Mouse (Mus musculus): Measurements from ENCODE around the gene Klhl25. TPM values are rescaled to one million over a fixed set of nuclear protein-coding genes. Genes with fewer than 3 reads are reported as not detected.

Gene Klhl25
- 10 to 100 TPM; 28.8 to 35.7 TPM for polyA plus RNA-seq (2017; shearing (Covaris generic))

GRCm38 (mm10) chr7:75848115-75848775 is at the start of gene Klhl25:
Gene Klhl25 (plus strand): TSS chr7:75848310.

